Mouse (Mus musculus): ENCODE results near the gene Ifna6.

Ifna6 gene

GRCm38 (mm10) chr4:88845334-88845733, 18.1 kb downstream of the Ifna6 start:
- DNase-seq (ENCODE audit: low spot score) = no peak

GRCm38 (mm10) chr4:88849698-88850097, 22.5 kb downstream of the Ifna6 start, which contains the start of gene Ifna1:
Gene Ifna1 (plus strand): TSS chr4:88850087.
- DNase-seq (ENCODE audit: low spot score) = no peak

- no peak for DNase-seq (ENCODE audit: low spot score)
Measured at GRCm38 (mm10) chr4:88851026-88851763, 24.0 kb downstream of the Ifna6 start.

- no peak for DNase-seq (ENCODE audit: low spot score)
Measured at GRCm38 (mm10) chr4:88859214-88859613, 32.0 kb downstream of the Ifna6 start.

- no peak for DNase-seq (ENCODE audit: low spot score)
Measured at GRCm38 (mm10) chr4:88863309-88863708, 36.1 kb downstream of the Ifna6 start.

- peak; percentile 53 for DNase-seq (ENCODE audit: low spot score)
Measured at GRCm38 (mm10) chr4:88864599-88864998, 37.4 kb downstream of the Ifna6 start.

- no peak for DNase-seq (ENCODE audit: low spot score)
Measured at GRCm38 (mm10) chr4:88865011-88865569, 37.9 kb downstream of the Ifna6 start.

GRCm38 (mm10) chr4:88867366-88867925, 40.2 kb downstream of the Ifna6 start:
- peak; percentile 76 for DNase-seq (ENCODE audit: low spot score)

GRCm38 (mm10) chr4:88867926-88868911, 41.0 kb downstream of the Ifna6 start:
- DNase-seq (ENCODE audit: low spot score) = peak; percentile 29

- peak; percentile 46 for DNase-seq (ENCODE audit: low spot score)
Measured at GRCm38 (mm10) chr4:88872691-88873090, 45.5 kb downstream of the Ifna6 start.

GRCm38 (mm10) chr4:88875435-88876095, 48.3 kb downstream of the Ifna6 start:
- DNase-seq (ENCODE audit: low spot score) = no peak

- DNase-seq (ENCODE audit: low spot score) = no peak
Measured at GRCm38 (mm10) chr4:88876520-88876919, 49.3 kb downstream of the Ifna6 start.

Data from lung, postnatal 25 days (tissue).